Mouse (Mus musculus): Measurements from ENCODE around the gene Gbx1.
"Not testable (repeated sequence)": the region's sequence is repeated elsewhere in the genome, so short reads cannot be mapped to it uniquely, and the experiment has no call there.

Gbx1 gene

GRCm38 (mm10) chr5:24526889-24527230 lies at the start of gene Gbx1:
TSS of gene Gbx1 (minus strand) at chr5:24527202.
- peak; percentile 26 for DNase-seq (ENCODE audit: low read depth, low spot score)

DNA sequence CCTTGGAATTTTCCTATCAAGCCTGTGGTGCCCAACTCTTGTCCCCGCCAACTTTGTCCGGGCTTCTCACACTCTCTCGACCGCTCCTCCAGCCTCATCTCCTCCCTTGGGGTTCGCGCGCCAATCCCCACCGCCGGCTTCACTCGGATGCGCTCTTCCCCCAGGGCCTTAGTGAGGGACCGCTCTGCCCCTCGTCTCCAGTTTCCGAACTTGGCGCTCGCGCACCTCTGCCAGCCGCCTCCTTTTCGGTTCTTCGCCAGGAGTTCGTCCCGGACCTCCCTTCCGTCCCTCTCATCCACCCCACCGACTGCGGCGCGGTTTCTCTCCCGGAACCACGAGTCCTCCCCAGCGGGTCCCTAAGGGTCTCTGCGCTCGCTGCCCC lies 49.8 kb upstream of the Gbx1 start:
- DNase-seq (ENCODE audit: low read depth, low spot score) = no peak

DNA sequence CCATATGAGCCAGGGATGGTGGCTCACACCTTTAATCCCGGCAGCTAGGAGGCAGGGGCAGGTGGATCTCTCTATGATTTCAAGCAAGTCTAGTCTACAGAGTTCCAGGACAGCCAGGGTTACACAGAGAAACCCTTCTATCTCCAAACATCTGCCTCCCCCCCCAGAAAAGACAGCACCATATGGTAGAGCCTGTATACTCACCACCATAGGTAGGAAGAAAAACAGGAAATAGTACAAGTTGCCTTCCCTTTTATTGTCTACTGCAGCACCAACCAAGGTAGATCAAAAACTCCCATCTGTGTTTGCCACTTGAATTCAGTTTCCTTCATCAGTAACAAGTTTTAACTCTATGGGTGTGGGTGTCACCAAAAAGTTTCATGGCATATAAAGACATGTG lies 48.9 kb upstream of the Gbx1 start:
- peak; percentile 16 for DNase-seq (ENCODE audit: low read depth, low spot score)

DNA sequence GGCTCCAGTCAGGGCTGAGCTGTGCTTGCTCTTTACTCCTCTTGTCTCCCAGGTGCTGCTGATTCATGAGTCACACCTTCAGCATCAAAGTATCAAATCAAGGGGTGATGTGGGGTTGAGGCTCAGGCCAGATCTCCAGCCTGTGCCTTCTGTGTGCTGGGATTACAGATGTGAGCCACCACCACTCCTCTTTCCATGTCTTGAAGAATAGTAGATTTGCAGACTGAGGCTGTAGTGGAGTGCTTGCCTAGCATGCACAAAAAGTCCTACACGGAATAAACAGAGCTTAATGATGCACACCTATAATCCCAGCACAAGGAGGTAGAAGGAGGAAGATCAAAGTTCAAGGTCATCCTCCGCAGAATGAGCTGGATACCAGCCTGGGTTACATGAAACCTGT lies 29.7 kb upstream of the Gbx1 start, which contains the start of gene 4931409K22Rik:
4931409K22Rik (minus strand) TSS at position 101 of the 400 bp plus-strand sequence.
- DNase-seq (ENCODE audit: low read depth, low spot score) = no peak

GRCm38 (mm10) chr5:24555335-24555734 lies 28.3 kb upstream of the Gbx1 start:
- not testable (repeated sequence) for DNase-seq (ENCODE audit: low read depth, low spot score)

DNA sequence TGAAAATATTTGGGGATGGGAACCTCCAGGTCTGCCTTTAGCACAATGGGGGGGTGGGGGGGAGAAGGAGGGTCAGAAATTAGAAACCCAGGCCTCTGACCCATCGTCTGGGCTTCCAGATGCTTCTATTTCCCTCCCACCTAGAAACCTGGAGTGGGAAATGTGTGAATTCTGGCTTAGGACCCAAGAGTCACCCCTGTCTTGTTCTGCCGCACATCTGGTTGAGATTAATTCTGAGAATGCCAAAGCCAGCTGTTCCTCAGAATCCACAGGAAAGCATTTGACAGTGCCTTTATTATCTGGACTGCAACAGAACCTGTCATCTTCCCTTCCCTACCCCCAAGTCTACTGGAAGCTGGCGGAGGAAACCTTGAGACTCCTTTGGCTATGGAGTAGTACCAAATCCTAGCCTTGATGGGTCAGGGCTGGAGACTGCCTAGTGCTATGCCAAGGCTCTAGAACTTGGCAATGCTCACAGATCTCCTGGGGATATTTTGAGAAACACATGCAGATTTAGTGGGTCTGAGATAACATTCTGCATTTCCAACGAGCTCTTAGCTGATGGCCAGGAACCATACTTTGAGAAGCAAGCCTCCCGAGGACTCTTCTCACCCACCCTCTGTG lies 26.7 kb upstream of the Gbx1 start:
- DNase-seq (ENCODE audit: low read depth, low spot score) = no peak

DNA sequence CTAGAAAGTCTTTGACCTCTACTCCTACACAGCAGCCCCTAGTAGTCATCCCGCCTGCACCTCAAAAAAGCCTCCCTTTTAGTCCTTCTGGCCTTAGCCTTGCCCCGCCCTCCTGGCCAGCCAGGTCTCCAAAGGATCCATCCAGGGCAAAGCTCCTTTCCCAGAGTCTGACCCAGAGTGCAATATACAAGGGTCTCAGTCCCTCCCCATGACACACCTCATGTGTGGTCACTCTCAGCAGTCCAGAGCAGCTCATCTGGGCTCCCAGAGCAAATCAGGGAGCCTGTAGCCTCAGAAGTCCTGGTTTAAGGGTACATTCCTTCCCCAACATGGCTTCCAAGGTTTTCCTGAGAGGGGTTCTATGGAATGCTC lies 24.3 kb upstream of the Gbx1 start:
- no peak for DNase-seq (ENCODE audit: low read depth, low spot score)

- no peak for DNase-seq (ENCODE audit: low read depth, low spot score)
Measured at GRCm38 (mm10) chr5:24550598-24551316, 23.8 kb upstream of the Gbx1 start.

- no peak for DNase-seq (ENCODE audit: low read depth, low spot score)
Measured at GRCm38 (mm10) chr5:24542643-24543042, 15.6 kb upstream of the Gbx1 start.

DNA sequence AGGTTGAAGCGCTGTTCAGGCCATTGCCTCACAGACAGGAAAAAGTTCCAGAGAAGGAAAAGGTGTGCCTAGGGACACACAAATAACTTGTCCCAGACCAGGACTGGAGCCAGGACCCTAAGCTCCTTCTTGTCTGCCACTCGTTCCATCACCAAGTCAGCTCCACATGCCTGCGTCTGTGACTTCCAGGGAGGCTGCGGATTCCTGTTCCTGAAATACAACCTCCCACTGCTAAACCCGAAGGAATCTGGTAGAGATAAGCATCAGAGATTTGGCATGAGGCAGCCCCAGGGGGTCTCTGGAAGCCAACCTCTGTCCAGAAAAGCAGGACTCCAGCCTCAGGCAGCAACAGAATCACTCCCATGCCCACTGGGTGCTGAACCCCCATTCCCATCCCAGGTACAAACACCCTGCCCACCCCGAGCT lies 14.2 kb upstream of the Gbx1 start:
- DNase-seq (ENCODE audit: low read depth, low spot score) = no peak

DNA sequence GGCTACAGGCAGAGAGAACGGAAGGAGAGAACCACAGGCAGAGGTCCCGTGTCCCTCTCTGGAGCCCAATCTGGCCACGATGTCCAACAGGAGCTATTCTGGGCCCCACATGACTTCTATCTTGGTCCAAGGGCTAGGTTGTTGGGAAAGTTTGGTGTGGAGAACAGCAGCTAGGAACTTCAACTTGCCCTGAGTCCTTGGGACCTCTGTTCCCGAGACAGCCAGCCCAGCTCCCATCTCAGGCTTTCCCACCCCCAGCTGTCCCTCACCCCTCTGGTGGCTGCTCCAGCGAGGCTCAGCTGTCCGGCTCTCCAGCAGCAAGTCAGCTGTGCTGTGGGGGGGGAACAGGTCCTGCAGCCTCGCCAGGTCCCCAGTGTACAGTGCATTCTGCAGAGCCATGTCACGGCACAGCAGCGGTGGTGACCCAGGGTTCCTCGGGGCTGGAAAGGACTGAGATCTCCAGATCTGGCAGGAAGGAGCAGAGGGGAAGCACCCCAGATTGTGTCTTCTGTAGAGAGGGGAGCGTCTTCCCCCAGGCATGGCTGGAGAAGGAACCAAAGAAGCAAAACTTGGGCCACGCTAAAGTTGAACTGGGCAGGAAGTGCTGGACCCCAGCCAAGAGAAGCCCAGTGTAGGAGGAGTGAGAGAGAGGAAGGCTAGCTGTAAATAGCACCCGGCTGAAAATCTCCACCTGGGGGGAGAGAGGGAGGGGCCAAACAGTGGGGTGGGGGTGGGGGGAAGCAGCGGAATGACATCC lies 13.6 kb upstream of the Gbx1 start, which contains the start of gene Asb10:
Asb10 (minus strand) TSS at position 592 of the 757 bp plus-strand sequence.
- DNase-seq (ENCODE audit: low read depth, low spot score) = no peak

- no peak for DNase-seq (ENCODE audit: low read depth, low spot score)
Measured at GRCm38 (mm10) chr5:24539571-24540296, 12.7 kb upstream of the Gbx1 start.

GRCm38 (mm10) chr5:24537618-24538017 lies 10.6 kb upstream of the Gbx1 start:
- DNase-seq (ENCODE audit: low read depth, low spot score) = no peak

DNA sequence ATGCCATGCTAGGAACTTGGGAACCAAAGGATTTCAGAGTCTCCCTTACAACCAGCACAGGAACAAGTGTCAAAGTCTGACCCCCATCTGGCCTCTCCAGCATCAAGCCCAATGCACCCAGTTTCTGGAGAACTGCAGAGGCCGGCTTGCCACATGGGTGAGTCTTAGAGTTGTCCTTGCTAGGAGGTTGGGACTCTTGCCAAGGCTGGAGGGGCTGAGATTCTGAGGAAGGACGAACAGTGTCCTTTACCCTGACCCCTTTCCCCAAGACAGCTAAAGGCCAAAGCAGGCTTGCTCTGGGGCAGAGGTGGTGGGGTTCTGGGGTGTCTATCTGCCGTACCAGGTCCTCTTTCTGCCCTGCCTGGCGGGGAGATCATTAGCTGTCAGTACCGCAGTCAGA lies 9.5 kb upstream of the Gbx1 start:
- no peak for DNase-seq (ENCODE audit: low read depth, low spot score)

- DNase-seq (ENCODE audit: low read depth, low spot score) = no peak
Measured at GRCm38 (mm10) chr5:24535731-24536130, 8.7 kb upstream of the Gbx1 start.

DNA sequence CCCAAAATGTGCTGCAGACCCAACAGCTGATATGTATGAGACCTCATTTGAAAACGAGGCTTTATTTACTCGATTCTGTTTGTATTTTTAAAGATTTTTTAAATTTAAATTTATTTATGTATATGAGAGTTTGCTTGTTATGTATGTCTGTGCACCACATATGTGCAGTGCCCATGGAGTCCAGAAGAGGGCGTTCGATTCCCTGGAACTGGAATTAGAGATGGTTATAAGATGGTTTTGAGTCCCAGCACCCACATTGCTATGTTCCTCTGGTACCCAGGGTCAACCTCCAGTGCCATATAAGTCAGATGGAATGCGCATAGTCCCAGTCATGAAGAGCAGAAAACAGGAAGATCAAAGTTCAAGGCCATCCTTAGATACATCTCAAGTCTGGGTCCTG lies 7.3 kb upstream of the Gbx1 start:
- DNase-seq (ENCODE audit: low read depth, low spot score) = no peak

GRCm38 (mm10) chr5:24533391-24533790 lies 6.4 kb upstream of the Gbx1 start:
- DNase-seq (ENCODE audit: low read depth, low spot score) = no peak

DNA sequence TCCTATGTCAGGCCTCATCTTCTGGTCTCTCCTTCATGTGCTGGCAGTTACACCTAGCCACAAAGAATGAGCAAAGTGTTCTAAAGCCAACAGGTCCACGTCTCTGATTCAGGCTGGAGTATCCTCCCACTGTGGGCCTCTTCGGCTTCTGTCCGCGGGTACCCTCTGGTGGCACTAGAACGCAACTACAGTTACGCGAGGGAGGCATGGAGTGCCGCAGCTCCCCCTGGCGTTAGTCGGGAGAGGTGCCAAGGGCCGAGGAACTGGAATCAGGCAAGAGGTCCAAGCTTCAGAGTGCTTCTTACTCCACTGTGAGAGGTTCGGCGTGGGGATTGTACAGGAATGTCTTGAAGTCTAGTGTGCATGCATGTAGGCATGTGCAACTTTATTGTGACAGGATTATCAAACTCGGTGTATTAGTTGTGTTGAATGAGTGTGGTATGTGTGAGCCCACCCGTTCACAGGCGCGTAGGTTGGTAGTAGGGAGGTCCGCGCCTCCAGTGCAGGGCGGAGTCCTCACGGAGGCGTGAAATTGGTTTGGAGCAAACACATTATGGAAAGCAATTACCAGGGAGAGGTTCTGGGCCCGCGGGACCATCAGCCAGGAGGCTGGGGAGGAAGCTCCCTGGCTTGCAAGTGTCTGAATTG lies 3.2 kb upstream of the Gbx1 start:
- peak; percentile 83 for DNase-seq (ENCODE audit: low read depth, low spot score)

DNA sequence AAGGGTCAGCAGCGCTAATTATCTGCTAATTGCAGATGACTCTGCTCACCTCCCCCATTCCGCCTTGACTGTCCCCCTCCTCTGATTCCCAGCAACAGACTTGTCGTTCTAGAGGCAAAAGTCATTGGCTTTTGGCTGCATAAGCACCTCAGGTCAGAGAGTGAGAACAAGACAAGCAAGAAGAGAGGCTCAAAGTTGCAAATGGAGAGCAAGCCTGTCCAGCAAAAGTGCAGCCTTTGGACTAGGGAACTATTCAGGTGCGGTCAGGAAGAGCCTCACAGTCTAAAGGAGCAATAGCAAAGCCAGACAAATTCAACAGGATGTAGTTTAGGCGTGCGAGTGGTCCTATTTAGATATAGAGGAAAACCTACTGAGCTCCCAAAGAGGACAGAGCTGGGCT lies 778 bp upstream of the Gbx1 start:
- DNase-seq (ENCODE audit: low read depth, low spot score) = no peak

DNA sequence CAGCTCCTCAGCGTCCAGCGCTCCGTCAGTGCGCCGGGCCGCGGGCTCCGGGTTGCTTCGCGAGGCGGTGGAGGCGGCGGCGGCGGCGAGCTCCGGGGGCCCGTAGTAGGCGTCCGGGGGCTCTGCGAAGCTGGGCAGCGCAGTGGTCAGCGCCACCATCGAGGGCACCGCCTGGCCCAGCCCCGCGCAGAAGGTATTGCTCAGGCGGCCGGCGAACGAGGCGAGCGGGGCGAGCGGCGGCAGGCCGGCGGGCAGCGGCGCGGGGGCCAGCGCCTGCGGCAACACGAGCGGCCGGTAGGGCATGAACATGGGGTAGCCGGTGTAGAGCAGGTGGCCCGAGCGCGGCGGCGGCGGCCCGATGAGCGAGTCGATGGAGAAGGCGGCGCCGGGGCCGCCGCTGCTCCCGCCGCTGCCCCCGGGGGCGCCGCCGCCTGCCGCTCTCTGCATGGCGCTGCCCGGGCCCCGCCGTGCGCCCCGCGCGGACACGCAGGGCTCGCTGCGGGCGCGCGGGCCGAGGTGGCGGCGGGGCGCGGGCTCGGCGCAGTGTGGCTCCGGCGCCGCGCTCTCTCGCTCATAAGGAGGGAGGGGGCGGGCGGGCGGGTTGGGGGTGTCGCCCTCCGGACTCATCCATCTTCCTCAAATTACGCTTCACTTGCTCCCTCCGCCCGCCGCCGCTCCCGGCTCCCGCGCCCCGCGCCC lies 663 bp downstream of the Gbx1 start:
- DNase-seq (ENCODE audit: low read depth, low spot score) = no peak

All from CD4-positive helper T cell, adult 2 months (primary cell).